Mouse (Mus musculus) liver, adult 2 months (tissue): ENCODE measurements around the gene Slc5a5. TPM values are rescaled to one million over a fixed set of nuclear protein-coding genes. Genes with fewer than 3 reads are reported as not detected.
"Not testable (repeated sequence)": the region's sequence is repeated elsewhere in the genome, so short reads cannot be mapped to it uniquely, and the experiment has no call there.

Source experiments
- DNase-seq: peaks from one replicate; pipeline ENCODE4 v3.0.0-alpha.2; 2011; ENCODE audit warnings: low read depth, low spot score; ENCODE audit errors: extremely low read depth
- H3K27ac ChIP-seq: fragments of 200-500 bp; replicated peaks from 2 replicates; pipeline ENCODE4 v1.5.1; 2012; ENCODE audit warnings: low read depth, mild to moderate bottlenecking, control low read depth, inconsistent platforms, low read length; ENCODE audit not compliant: insufficient read depth
- H3K27me3 ChIP-seq: fragments of 200-500 bp; 2 replicates; pipeline ENCODE4 v1.6.1; 2012; ENCODE audit warnings: mild to moderate bottlenecking, moderate library complexity, low read length, inconsistent platforms; ENCODE audit not compliant: control insufficient read depth, insufficient read depth
- H3K36me3 ChIP-seq: fragments of 200-500 bp; 2 replicates; pipeline ENCODE4 v1.6.1; 2012; ENCODE audit warnings: low read length, inconsistent platforms; ENCODE audit not compliant: control insufficient read depth, insufficient read depth
- H3K4me1 ChIP-seq: fragments of 200-500 bp; 2 replicates; pipeline ENCODE4 v1.6.1; 2011; ENCODE audit warnings: low read length; ENCODE audit not compliant: control insufficient read depth, insufficient read depth
- H3K4me3 ChIP-seq: fragments of 200-500 bp; 2 replicates; pipeline ENCODE4 v1.5.1; 2011; ENCODE audit warnings: low read depth, mild to moderate bottlenecking, control low read depth, low read length, moderate library complexity; ENCODE audit not compliant: insufficient read depth
- H3K79me2 ChIP-seq: fragments of 200-500 bp; 2 replicates; pipeline ENCODE4 v1.6.1; 2012; ENCODE audit warnings: inconsistent platforms, mild to moderate bottlenecking, low read length, moderate library complexity; ENCODE audit not compliant: control insufficient read depth, insufficient read depth
- H3K9ac ChIP-seq: fragments of 200-500 bp; 2 replicates; pipeline ENCODE4 v1.6.1; 2012; ENCODE audit warnings: low read depth, mild to moderate bottlenecking, control low read depth, inconsistent platforms, low read length
- CTCF ChIP-seq: fragments of 200-500 bp; IDR thresholded peaks from 2 replicates; pipeline ENCODE4 v1.5.1; 2011; ENCODE audit warnings: low read depth, low read length, control low read depth
- POLR2A ChIP-seq: fragments of 200-500 bp; IDR thresholded peaks from 2 replicates; pipeline ENCODE4 v1.6.1; 2011; ENCODE audit warnings: low read length, control low read depth; ENCODE audit not compliant: insufficient read depth; ENCODE audit errors: extremely low read depth
- WGBS: fragments of 180-500 bp; shearing (Covaris S2); methylation state at CpG from one replicate; pipeline ENCODE4 v1.1.7; 2018; 5-methylcytosine and 5-hydroxymethylcytosine counted together
- polyA plus RNA-seq: library from polyadenylated mRNA; depleted of rRNA; stranded (reverse); fragments of >200 nt; gene quantifications from 2 replicates; pipeline ENCODE4 v1.2.3, GENCODE M21; 2012
- total RNA-seq: library from RNA; depleted of rRNA; stranded (reverse); fragments of >200 nt; gene quantifications from 2 replicates; pipeline ENCODE4 v1.2.3, GENCODE M21; 2014

The Slc5a5 gene
- total and polyA plus RNA-seq, 2 experiments: not detected

- Histone ChIP-seq H3K36me3 (peaks cover 12% of the 10 kb centered on the region), H3K4me3 (no peak overlapping the region), H3K9ac (no peak overlapping the region), H3K79me2 (peaks cover 10% of the 10 kb centered on the region; the same call in 1 of the 2 replicates), H3K4me1 (peaks cover 5% of the 10 kb centered on the region), H3K27ac (no peak overlapping the region), H3K27me3 (no peaks in the 10 kb centered on the region)
- WGBS: 80% methylated on average over 2 of the region's 2 CpGs
- DNase-seq: no peak
- TF ChIP-seq POLR2A: no peak
- TF ChIP-seq CTCF: no peak
These were observed 6.7 kb upstream of the Slc5a5 start for GRCm38 (mm10) chr8:70899226-70899625.

DNA sequence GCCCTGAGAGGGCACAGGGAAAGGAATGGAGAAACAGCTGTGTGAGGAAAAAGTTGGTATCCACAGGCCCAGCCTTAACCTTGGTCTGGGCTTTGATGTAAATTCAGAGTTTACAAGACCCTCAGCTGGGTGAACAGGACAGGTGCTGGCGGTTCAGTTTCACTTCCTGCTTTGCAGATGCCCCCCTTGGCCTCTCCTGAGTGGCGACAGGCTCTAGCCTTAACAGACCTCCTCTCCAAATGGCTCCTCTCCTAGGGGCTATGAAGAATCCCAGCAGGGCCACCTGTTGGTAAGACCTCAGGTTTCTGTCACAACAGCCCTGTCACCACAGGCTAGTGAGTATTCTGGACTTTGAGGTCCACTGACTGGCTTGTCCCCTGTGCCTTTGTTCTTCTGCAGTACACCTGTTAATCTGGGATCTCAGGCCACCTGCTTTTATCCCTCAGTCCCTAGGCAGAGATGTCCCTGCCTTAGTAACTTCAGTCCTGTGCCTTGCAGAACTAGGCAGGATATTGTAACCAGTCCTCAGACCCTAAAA lies 6.2 kb upstream of the Slc5a5 start:
- 65% methylated on average over 2 of the region's 2 CpGs for WGBS
- Histone ChIP-seq H3K4me3 (no peak overlapping the region), H3K36me3 (peaks cover 13% of the 10 kb centered on the region), H3K79me2 (peaks cover 10% of the 10 kb centered on the region; the same call in 1 of the 2 replicates), H3K4me1 (peaks cover 5% of the 10 kb centered on the region), H3K9ac (no peak overlapping the region), H3K27ac (no peak overlapping the region), H3K27me3 (no peaks in the 10 kb centered on the region)
- TF ChIP-seq CTCF: no peak
- no peak for TF ChIP-seq POLR2A
- DNase-seq: no peak

DNA sequence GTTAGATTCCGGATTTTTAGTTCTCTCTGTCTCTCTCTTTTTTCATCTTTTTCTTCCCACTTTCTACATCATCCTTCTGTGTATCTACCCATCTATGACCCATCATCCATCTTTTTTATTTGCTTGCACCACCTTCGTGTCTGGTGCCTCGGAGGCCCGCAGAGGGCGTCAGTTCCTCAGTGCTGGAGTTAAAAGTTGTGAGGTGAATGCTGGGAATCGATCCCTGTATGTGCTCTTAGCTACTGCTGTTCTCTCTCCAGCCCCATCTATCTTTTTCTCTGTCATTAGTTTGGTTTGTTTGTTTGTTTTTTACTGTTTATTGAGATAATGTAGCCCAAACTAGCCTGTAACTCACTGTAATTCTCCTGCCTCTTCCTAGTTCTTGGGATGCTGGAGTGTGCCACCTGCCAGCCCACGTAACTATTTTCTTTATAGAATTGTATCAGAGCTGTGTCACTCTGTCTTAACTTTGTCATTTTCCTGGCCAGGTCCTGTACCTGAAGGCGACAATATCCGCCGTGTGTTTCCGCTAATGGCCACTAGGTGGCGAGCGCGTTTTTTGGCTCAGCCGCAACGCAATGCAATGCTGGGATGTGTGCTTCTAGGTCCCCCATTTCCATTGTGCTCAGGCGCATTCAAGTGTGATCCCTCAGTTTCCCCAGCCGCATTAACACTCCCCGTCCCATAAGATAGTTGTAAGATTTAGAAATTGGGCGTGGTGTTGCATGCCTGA lies 5.3 kb upstream of the Slc5a5 start:
- Histone ChIP-seq H3K4me1 (peaks cover 5% of the 10 kb centered on the region), H3K27me3 (no peaks in the 10 kb centered on the region; the same call in 1 of the 2 replicates), H3K79me2 (peaks cover 10% of the 10 kb centered on the region; the same call in 1 of the 2 replicates), H3K9ac (peak overlapping the region; percentile 37), H3K36me3 (peaks cover 13% of the 10 kb centered on the region), H3K27ac (peak overlapping the region; percentile 49), H3K4me3 (peak overlapping the region; percentile 55)
- under 1% methylated on average over 20 of the region's 20 CpGs for WGBS
- peak; percentile 53 for DNase-seq
- no peak for TF ChIP-seq POLR2A
- TF ChIP-seq CTCF: peak; percentile 98

DNA sequence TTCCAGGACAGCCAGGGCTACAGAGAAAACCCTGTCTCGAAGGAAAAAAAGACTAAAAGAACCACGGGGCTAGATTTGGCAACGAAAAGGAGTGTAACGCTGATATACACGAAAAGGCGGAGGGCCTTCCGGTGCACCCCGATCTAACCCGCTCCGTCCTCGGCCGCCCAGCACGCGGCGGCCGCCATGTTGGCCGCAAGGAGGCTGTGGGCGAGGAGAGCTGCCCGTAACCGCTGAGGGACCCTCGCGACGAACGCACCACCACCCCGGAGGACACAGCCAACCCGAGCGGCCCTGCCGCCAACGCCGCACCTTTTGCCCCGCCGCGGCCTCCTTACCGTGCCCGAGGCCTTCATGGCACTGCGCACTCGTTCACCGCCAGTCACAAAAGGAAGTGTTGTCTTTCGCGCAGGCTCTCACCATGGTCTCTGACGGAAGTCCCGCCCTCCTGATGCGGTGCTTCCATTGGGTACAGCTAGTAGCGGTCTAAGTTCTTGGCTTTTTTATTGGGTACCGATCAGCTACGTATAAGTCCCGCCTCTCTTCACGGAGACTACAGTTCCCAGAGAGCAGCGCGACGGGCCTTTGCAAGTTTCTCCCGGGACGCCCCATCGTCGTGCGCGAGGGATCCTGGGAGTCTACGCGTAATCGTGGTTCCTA lies 4.6 kb upstream of the Slc5a5 start, which contains the start of gene Rpl18a:
Rpl18a (minus strand) TSS at position 392 of the 660 bp plus-strand sequence.
- DNase-seq: peak; percentile 99
- WGBS: under 1% methylated on average over 60 of the region's 60 CpGs
- Histone ChIP-seq H3K4me1 (peaks cover 5% of the 10 kb centered on the region), H3K27me3 (peaks cover 6% of the 10 kb centered on the region; the same call in 1 of the 2 replicates), H3K36me3 (peaks cover 13% of the 10 kb centered on the region), H3K9ac (peak within 1 kb of the TSS; percentile 97), H3K4me3 (peak within 1 kb of the TSS; percentile 87), H3K79me2 (peaks cover 10% of the 10 kb centered on the region; the same call in 1 of the 2 replicates), H3K27ac (peak within 1 kb of the TSS; percentile 84)
- peak; percentile 13; the same call in 1 of the 2 replicates for TF ChIP-seq CTCF
- TF ChIP-seq POLR2A: peak; percentile 91

DNA sequence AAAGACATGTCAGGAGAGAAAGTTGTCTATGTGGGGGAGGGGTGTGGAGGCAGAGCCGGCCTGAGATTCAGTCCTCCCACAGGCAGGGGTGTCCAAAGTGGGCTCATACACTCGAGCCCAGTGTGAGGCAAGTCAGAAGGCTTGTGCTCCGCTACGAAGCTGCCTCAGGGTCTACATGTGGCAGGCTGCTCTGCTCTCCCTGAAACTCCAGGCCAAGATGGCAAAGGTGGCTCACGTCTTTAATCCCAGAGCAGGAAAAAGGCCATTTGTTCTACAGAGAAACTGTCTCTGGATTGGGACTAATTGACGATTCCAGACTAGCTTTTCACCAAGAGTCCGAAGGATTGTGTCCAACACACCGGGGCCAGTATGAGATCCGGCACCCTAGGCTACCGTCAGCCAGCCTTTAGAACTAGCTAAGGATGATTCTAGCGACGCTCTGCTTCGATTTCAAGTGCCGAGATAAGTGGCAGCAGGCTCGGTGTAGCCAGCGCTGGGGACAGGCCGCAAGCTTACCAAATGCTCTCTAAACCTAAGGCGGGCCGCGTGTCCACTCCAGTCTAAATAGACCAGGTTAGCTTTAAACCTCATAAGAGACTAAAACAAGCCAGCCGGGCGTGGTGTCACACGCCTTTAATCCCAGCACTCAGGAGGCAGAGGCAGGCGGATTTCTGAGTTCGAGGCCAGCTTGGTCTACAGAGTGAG lies 3.9 kb upstream of the Slc5a5 start:
- peaks cover 5% of the 10 kb centered on the region for H3K4me1 ChIP-seq
- H3K4me3 ChIP-seq: peak overlapping the region; percentile 87

DNA sequence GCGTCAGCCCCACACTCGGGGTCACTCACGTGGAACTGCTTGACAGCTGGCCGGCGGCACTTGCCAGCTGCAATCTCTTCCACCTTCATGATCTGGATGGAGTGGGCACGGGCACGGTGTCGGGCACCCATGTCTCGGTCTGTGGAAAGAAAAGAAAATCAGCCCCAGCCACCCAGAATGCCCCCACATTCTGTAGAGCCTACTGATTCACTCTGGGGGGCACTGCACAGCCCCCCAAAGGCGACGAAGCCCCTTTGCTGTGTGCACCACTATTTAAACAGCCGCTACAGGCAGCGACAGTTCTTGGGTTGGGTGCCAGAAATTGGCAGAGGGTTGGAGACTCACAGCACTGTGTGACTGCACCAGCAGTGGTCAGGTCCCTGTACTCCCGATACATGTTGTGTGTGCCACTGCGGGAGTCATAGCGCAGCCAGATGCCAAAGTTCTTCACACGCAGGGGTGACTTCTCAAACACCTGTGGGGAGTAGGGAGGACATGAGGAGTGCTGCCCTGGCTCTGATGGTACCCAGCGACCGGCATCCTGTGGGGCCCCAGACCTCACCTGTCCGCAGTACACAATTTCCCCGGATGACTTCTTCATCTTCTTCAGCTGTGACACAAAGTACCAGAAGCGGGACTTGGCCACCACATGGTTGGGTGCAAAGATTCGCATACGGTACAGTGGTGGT lies 3.2 kb upstream of the Slc5a5 start:
- not testable (repeated sequence) for H3K4me1 ChIP-seq, H3K27me3 ChIP-seq, H3K9ac ChIP-seq, DNase-seq, H3K4me3 ChIP-seq, H3K27ac ChIP-seq, H3K79me2 ChIP-seq
- peaks cover 13% of the 10 kb centered on the region for H3K36me3 ChIP-seq
- 79% methylated on average over 24 of the region's 24 CpGs for WGBS

More for the DNA sequence above, 3.9 kb upstream of the Slc5a5 start:
- H3K27me3 ChIP-seq: peaks cover 6% of the 10 kb centered on the region; the same call in 1 of the 2 replicates
- peaks cover 10% of the 10 kb centered on the region; the same call in 1 of the 2 replicates for H3K79me2 ChIP-seq
- DNase-seq: no peak
- H3K27ac ChIP-seq: no peak overlapping the region; the same call in 1 of the 2 replicates
- peak overlapping the region; percentile 97 for H3K9ac ChIP-seq
- WGBS: 2% methylated on average over 25 of the region's 25 CpGs
- peaks cover 13% of the 10 kb centered on the region for H3K36me3 ChIP-seq
- no peak for TF ChIP-seq POLR2A
- no peak for TF ChIP-seq CTCF
